Mouse (Mus musculus): ENCODE measurements around the gene Mmp17.

Gene Mmp17

GRCm38 (mm10) chr5:129583761-129584582, at the start of gene Mmp17:
Mmp17 (plus strand) TSS chr5:129584169.
- DNase-seq, result peak; percentile 87

- peak; percentile 19 for DNase-seq
Measured at GRCm38 (mm10) chr5:129534500-129534899, 49.5 kb upstream of the Mmp17 start.

GRCm38 (mm10) chr5:129535021-129535420, 48.9 kb upstream of the Mmp17 start:
- peak; percentile 13 for DNase-seq

- DNase-seq, result no peak
Measured at GRCm38 (mm10) chr5:129535431-129535830, 48.5 kb upstream of the Mmp17 start.

GRCm38 (mm10) chr5:129538826-129539225, 45.1 kb upstream of the Mmp17 start:
- DNase-seq, result no peak

- no peak for DNase-seq
Measured at GRCm38 (mm10) chr5:129542236-129542635, 41.7 kb upstream of the Mmp17 start.

- DNase-seq, result no peak
Measured at GRCm38 (mm10) chr5:129545787-129546186, 38.2 kb upstream of the Mmp17 start.

GRCm38 (mm10) chr5:129549716-129550115, 34.3 kb upstream of the Mmp17 start:
- DNase-seq, result peak; percentile 81

- DNase-seq, result peak; percentile 62
Measured at GRCm38 (mm10) chr5:129550790-129551189, 33.2 kb upstream of the Mmp17 start.

GRCm38 (mm10) chr5:129551991-129552390, 32.0 kb upstream of the Mmp17 start:
- peak; percentile 51 for DNase-seq

GRCm38 (mm10) chr5:129553642-129554041, 30.3 kb upstream of the Mmp17 start:
- no peak for DNase-seq

GRCm38 (mm10) chr5:129558591-129558990, 25.4 kb upstream of the Mmp17 start:
- no peak for DNase-seq

- DNase-seq, result no peak
Measured at GRCm38 (mm10) chr5:129559283-129559682, 24.7 kb upstream of the Mmp17 start.

GRCm38 (mm10) chr5:129562342-129562741, 21.6 kb upstream of the Mmp17 start:
- DNase-seq, result no peak

- no peak for DNase-seq
Measured at GRCm38 (mm10) chr5:129568596-129568995, 15.4 kb upstream of the Mmp17 start.

GRCm38 (mm10) chr5:129578201-129578600, 5.8 kb upstream of the Mmp17 start:
- peak; percentile 75 for DNase-seq

GRCm38 (mm10) chr5:129580046-129580445, 3.9 kb upstream of the Mmp17 start:
- no peak for DNase-seq

GRCm38 (mm10) chr5:129580572-129580971, 3.4 kb upstream of the Mmp17 start:
- no peak for DNase-seq

- DNase-seq, result no peak
Measured at GRCm38 (mm10) chr5:129581015-129581414, 3.0 kb upstream of the Mmp17 start.

- DNase-seq, result no peak
Measured at GRCm38 (mm10) chr5:129583331-129583730, 638 bp upstream of the Mmp17 start.

GRCm38 (mm10) chr5:129584583-129585541, 893 bp downstream of the Mmp17 start:
- DNase-seq, result no peak

GRCm38 (mm10) chr5:129586016-129586415, 2.0 kb downstream of the Mmp17 start:
- DNase-seq, result peak; percentile 57

GRCm38 (mm10) chr5:129586471-129586870, 2.5 kb downstream of the Mmp17 start:
- DNase-seq, result no peak

GRCm38 (mm10) chr5:129590915-129591314, 6.9 kb downstream of the Mmp17 start:
- DNase-seq, result no peak
